Mouse (Mus musculus) heart, postnatal 0 days (tissue): ENCODE data around the gene Adarb2.

ENCODE experiments used
- CTCF ChIP-seq: IDR thresholded peaks from 2 replicates; pipeline ENCODE4 v1.5.1; 2016; ENCODE audit warnings: antibody characterized with exemption, control low read depth, low read depth
- EP300 ChIP-seq: IDR thresholded peaks from 2 replicates; pipeline ENCODE4 v1.6.1; 2016; ENCODE audit warnings: antibody characterized with exemption, low read depth

- TF ChIP-seq CTCF: no peak
- no peak for TF ChIP-seq EP300
These were observed 394.4 kb downstream of the Adarb2 start for GRCm38 (mm10) chr13:8596977-8597646.
